Mouse (Mus musculus): Measurements from ENCODE around the gene Rab39b. TPM values are rescaled to one million over a fixed set of nuclear protein-coding genes. Genes with fewer than 3 reads are reported as not detected.

The Rab39b gene
- polyA plus RNA-seq (2012; rRNA removed), result 0.09 and 0.15 TPM in 2 replicates

GRCm38 (mm10) chrX:75577582-75578324, at the start of gene Rab39b:
TSS of gene Rab39b (minus strand) at chrX:75578231.
- H3K4me3 ChIP-seq (ENCODE audit: low read depth, low read length), result peak within 1 kb of the TSS; percentile 58
- WGBS, result 8% methylated on average over 38 of the region's 41 CpGs
- H3K27me3 ChIP-seq (ENCODE audit: control insufficient read depth, insufficient read depth, low read length), result no peaks in the 10 kb centered on the region
- no peak for TF ChIP-seq CTCF (IDR thresholded peaks at IDR 0.05; ENCODE audit: extremely low read depth, insufficient read length, insufficient replicate concordance, low read depth, low read length)
- no peak for TF ChIP-seq POLR2A (IDR thresholded peaks at IDR 0.05; ENCODE audit: low read depth, low read length)
- H3K27ac ChIP-seq (ENCODE audit: insufficient read depth, low read depth, low read length), result no peak within 1 kb of the TSS
- no peaks in the 10 kb centered on the region for H3K36me3 ChIP-seq (ENCODE audit: control insufficient read depth, insufficient read depth, low read length)
- H3K4me1 ChIP-seq (ENCODE audit: control insufficient read depth, insufficient read depth, insufficient read length, low read length), result no peaks in the 10 kb centered on the region

DNA sequence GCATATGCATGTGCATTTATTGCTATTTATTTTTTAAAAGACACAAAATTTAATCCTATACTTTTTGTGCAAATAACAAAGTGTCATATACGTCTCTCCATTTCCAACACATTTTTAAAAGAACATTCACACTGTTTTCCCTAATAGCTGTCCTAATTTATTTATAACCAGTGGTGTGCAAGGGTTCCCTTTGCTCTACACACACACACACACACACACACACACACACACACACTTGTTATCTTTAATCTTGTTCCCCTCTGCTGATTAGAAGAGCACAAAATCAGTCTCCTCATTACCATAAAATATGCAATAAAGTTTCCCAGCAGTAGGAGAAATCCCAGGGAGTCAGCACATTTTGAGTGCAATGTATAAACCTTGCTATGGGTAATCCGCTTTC, 508 bp upstream of the Rab39b start:
- no peaks in the 10 kb centered on the region for H3K27me3 ChIP-seq (ENCODE audit: control insufficient read depth, insufficient read depth, low read length)
- no peak overlapping the region for H3K27ac ChIP-seq (ENCODE audit: insufficient read depth, low read depth, low read length)
- H3K4me1 ChIP-seq (ENCODE audit: control insufficient read depth, insufficient read depth, insufficient read length, low read length), result no peaks in the 10 kb centered on the region
- WGBS, result 85% methylated on average over 2 of the region's 2 CpGs
- TF ChIP-seq POLR2A (IDR thresholded peaks at IDR 0.05; ENCODE audit: low read depth, low read length) (no peak), CTCF (IDR thresholded peaks at IDR 0.05; ENCODE audit: extremely low read depth, insufficient read length, insufficient replicate concordance, low read depth, low read length) (no peak)
- H3K4me3 ChIP-seq (ENCODE audit: low read depth, low read length), result no peak overlapping the region
- H3K36me3 ChIP-seq (ENCODE audit: control insufficient read depth, insufficient read depth, low read length), result no peaks in the 10 kb centered on the region

Other genes with a start within 250 kb of the Rab39b start
- 0.61 and 0.87 TPM in 2 replicates for gene Fundc2, start 195.8 kb downstream of the Rab39b start, polyA plus RNA-seq (2012; rRNA removed)
- 0.09 TPM in 1 of 2 replicates, not detected in the other for gene F8, start 195.6 kb downstream of the Rab39b start, polyA plus RNA-seq (2012; rRNA removed)
- gene Cmc4, start 161.6 kb downstream of the Rab39b start, polyA plus RNA-seq (2012; rRNA removed), result 0.28 TPM in 1 of 2 replicates, not detected in the other
- gene Mtcp1, start 161.6 kb downstream of the Rab39b start, polyA plus RNA-seq (2012; rRNA removed), result 1.0 and 2.0 TPM in 2 replicates
- 0.70 and 1.5 TPM in 2 replicates for gene Brcc3, start 161.6 kb downstream of the Rab39b start, polyA plus RNA-seq (2012; rRNA removed)
- gene Vbp1, start 63.9 kb downstream of the Rab39b start, polyA plus RNA-seq (2012; rRNA removed), result 0.17 and 0.43 TPM in 2 replicates

Data from small intestine, adult 2 months (tissue).